Mouse (Mus musculus): ENCODE data around the gene Agl. TPM values are rescaled to one million over a fixed set of nuclear protein-coding genes. Genes with fewer than 3 reads are reported as not detected.

Gene Agl
- polyA plus RNA-seq, 1 experiment, result 1.9 TPM

DNA sequence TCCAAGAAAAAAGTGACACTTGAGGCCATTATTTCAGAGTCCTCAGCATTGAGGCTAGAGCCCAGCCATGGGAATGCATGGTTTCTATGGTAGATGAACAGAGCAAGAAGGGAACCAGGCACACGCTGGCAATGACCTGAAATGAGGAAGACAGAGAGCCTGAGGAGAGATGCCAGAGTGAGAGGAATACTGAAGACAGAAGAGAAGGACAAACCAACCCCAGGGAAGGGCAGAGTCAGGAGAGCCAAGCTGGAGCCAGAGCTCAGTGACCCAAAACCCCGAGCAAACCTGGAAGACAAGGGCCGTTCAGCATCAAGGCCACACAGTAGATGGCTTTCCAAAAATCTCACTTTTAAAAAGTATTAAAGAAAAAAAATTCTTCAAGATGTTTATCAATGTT, 2.1 kb downstream of the Agl start:
- Histone ChIP-seq H3K36me3 (ENCODE audit: control insufficient read depth, insufficient read depth, low read length) (peaks cover 4% of the 10 kb centered on the region), H3K27me3 (ENCODE audit: control insufficient read depth, insufficient read depth, low read length) (no peaks in the 10 kb centered on the region), H3K4me1 (ENCODE audit: control insufficient read depth, insufficient read depth, insufficient read length, low read length) (peaks cover 3% of the 10 kb centered on the region; the same call in 1 of the 2 replicates), H3K27ac (ENCODE audit: insufficient read depth, low read depth, low read length) (no peak overlapping the region), H3K4me3 (ENCODE audit: low read depth, low read length) (no peak overlapping the region)
- no peak for TF ChIP-seq POLR2A (IDR thresholded peaks at IDR 0.05; ENCODE audit: low read depth, low read length)
- no peak for TF ChIP-seq CTCF (IDR thresholded peaks at IDR 0.05; ENCODE audit: extremely low read depth, insufficient read length, insufficient replicate concordance, low read depth, low read length)
- 88% methylated on average over 3 of the region's 3 CpGs for WGBS

DNA sequence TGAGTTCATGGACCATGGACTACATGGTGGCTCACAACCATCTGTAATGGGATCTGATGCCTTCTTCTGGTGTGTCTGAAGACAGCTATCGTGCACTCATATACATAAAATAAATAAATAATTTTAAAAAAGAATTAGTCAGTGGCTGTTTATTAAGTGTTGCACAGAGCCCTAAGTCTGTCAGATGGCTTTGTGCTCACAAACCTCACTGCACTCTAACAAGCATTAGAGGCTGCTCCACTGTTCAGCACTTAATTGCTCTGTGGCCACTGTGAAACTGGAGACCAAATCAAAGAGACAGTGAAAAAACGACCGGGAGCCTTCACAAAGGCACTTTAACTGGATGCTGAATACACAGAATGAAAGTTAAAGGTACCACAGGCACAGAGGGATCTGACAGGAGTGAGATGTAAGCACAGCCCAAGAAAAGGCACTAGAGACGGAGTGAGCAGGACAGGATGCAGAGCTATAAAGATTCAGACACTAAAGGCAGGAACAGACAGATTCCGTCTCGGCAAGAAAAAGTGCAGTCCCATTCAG, 3.1 kb downstream of the Agl start:
- 73% methylated on average over 6 of the region's 6 CpGs for whole genome bisulfite sequencing

DNA sequence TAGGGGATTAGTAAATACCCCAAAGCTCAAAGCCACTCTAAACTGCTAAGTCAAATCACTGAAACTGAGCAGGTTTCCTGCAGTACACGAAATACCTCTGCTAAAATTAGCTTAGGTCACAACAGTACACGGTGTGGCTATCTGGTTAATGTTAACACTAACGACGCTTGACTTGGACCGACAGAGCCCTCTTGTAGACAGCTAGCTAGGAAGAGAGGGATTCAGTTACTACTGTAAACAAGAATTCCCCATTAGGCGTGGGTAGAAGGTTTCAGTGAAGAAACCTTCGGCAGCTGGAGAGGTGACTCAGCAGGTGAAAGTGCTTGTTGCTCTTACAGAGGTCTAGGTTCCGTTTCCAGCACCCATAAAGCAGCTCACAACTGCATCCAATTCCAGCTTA, 6.2 kb downstream of the Agl start:
- Histone ChIP-seq H3K27ac (ENCODE audit: insufficient read depth, low read depth, low read length) (no peak overlapping the region), H3K27me3 (ENCODE audit: control insufficient read depth, insufficient read depth, low read length) (no peaks in the 10 kb centered on the region), H3K4me3 (ENCODE audit: low read depth, low read length) (no peak overlapping the region), H3K36me3 (ENCODE audit: control insufficient read depth, insufficient read depth, low read length) (peaks cover 4% of the 10 kb centered on the region), H3K4me1 (ENCODE audit: control insufficient read depth, insufficient read depth, insufficient read length, low read length) (no peaks in the 10 kb centered on the region)
- TF ChIP-seq CTCF (IDR thresholded peaks at IDR 0.05; ENCODE audit: extremely low read depth, insufficient read length, insufficient replicate concordance, low read depth, low read length), result no peak
- no peak for TF ChIP-seq POLR2A (IDR thresholded peaks at IDR 0.05; ENCODE audit: low read depth, low read length)
- WGBS, result 60% methylated on average over 8 of the region's 8 CpGs

More for the DNA sequence above, 3.1 kb downstream of the Agl start:
- peaks cover 3% of the 10 kb centered on the region; the same call in 1 of the 2 replicates for H3K4me1 ChIP-seq (ENCODE audit: control insufficient read depth, insufficient read depth, insufficient read length, low read length)
- no peaks in the 10 kb centered on the region for H3K27me3 ChIP-seq (ENCODE audit: control insufficient read depth, insufficient read depth, low read length)
- TF ChIP-seq POLR2A (IDR thresholded peaks at IDR 0.05; ENCODE audit: low read depth, low read length), result no peak
- H3K27ac ChIP-seq (ENCODE audit: insufficient read depth, low read depth, low read length), result no peak overlapping the region
- peaks cover 4% of the 10 kb centered on the region for H3K36me3 ChIP-seq (ENCODE audit: control insufficient read depth, insufficient read depth, low read length)
- H3K4me3 ChIP-seq (ENCODE audit: low read depth, low read length), result no peak overlapping the region

DNA sequence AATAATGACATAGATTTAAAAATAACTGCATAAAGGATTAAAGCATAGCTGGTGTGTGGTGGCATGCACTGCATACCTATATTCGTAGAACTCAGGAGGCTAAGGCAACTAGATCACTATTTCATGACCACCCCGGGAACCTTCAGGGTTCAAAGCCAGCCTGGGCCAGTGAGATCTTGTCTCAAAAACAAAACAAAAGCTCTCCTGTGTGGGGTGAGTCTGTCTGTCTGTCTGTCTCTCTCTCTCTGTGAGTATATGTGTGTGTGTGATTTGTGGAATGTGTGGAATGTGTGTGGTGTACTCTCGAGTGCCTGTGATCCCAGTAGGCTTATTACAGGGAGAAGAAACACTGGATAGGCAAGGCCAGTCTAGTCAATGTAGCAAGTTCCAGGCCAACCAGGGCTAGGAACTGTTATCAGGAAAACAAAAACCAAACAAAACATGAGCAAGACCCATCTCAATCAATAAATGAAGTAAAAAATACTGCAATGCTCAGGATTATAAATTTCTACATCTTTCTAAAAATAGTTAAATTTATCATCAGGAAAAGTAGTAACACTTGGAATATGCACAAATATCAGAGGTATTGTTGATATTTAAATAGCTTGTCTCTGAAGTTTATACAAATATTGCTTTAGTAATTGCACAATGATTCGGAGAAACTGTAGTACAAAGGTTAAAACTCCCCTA, 9.0 kb downstream of the Agl start:
- Histone ChIP-seq H3K4me1 (ENCODE audit: control insufficient read depth, insufficient read depth, insufficient read length, low read length) (no peaks in the 10 kb centered on the region), H3K36me3 (ENCODE audit: control insufficient read depth, insufficient read depth, low read length) (peaks cover 4% of the 10 kb centered on the region), H3K27ac (ENCODE audit: insufficient read depth, low read depth, low read length) (no peak overlapping the region), H3K27me3 (ENCODE audit: control insufficient read depth, insufficient read depth, low read length) (no peaks in the 10 kb centered on the region), H3K4me3 (ENCODE audit: low read depth, low read length) (no peak overlapping the region)
- TF ChIP-seq POLR2A (IDR thresholded peaks at IDR 0.05; ENCODE audit: low read depth, low read length), result no peak
- no peak for TF ChIP-seq CTCF (IDR thresholded peaks at IDR 0.05; ENCODE audit: extremely low read depth, insufficient read length, insufficient replicate concordance, low read depth, low read length)
- 73% methylated on average over 4 of the region's 4 CpGs for WGBS

DNA sequence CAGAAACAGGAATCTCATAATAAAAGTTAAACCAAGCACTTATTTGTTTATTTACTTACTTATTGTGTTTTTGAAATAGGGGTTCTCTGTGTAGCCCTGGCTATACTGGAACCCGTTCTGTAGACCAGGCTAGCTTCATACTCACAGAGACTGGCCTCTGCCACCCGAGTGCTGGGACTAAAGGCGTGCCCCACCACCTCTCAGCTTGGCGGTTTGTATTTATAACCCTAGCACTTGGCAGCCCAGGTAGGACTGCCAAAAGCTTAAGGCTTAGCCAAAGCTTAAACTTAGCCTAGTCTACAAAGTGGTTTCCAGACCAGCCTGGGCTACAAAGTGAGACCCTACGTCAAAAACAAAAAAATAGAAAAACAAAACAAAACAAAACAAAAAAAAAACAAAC, 19.1 kb downstream of the Agl start:
- Histone ChIP-seq H3K4me1 (ENCODE audit: control insufficient read depth, insufficient read depth, insufficient read length, low read length) (no peaks in the 10 kb centered on the region), H3K4me3 (ENCODE audit: low read depth, low read length) (no peak overlapping the region), H3K36me3 (ENCODE audit: control insufficient read depth, insufficient read depth, low read length) (peaks cover 27% of the 10 kb centered on the region), H3K27ac (ENCODE audit: insufficient read depth, low read depth, low read length) (no peak overlapping the region), H3K27me3 (ENCODE audit: control insufficient read depth, insufficient read depth, low read length) (no peaks in the 10 kb centered on the region)
- TF ChIP-seq CTCF (IDR thresholded peaks at IDR 0.05; ENCODE audit: extremely low read depth, insufficient read length, insufficient replicate concordance, low read depth, low read length) (no peak), POLR2A (IDR thresholded peaks at IDR 0.05; ENCODE audit: low read depth, low read length) (no peak)
- 73% methylated on average over 5 of the region's 5 CpGs for WGBS

DNA sequence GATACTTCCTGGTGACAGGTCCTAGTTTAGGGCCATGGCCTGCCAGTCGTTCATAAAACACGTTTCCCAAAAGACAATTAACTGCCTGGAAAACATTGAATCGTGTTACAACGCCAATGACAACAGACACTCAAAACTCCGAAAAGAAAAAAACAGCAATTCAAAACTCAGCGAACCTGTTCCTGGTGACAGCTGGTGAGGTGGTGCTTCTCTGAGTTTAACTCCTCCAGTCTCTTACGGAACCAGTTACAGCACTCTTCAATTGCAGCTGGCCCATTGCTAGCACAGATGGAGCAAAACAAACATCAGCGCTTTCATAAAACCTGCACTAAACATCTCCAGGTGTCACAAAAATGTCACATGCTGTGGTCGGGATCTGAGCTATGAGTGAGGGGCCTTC, 21.4 kb downstream of the Agl start:
- peaks cover 25% of the 10 kb centered on the region for H3K36me3 ChIP-seq (ENCODE audit: control insufficient read depth, insufficient read depth, low read length)
- no peak for TF ChIP-seq CTCF (IDR thresholded peaks at IDR 0.05; ENCODE audit: extremely low read depth, insufficient read length, insufficient replicate concordance, low read depth, low read length)
- no peak for TF ChIP-seq POLR2A (IDR thresholded peaks at IDR 0.05; ENCODE audit: low read depth, low read length)
- H3K27ac ChIP-seq (ENCODE audit: insufficient read depth, low read depth, low read length), result no peak overlapping the region
- no peak overlapping the region for H3K4me3 ChIP-seq (ENCODE audit: low read depth, low read length)
- no peaks in the 10 kb centered on the region for H3K27me3 ChIP-seq (ENCODE audit: control insufficient read depth, insufficient read depth, low read length)
- H3K4me1 ChIP-seq (ENCODE audit: control insufficient read depth, insufficient read depth, insufficient read length, low read length), result no peaks in the 10 kb centered on the region
- 80% methylated on average over 9 of the region's 9 CpGs for WGBS

DNA sequence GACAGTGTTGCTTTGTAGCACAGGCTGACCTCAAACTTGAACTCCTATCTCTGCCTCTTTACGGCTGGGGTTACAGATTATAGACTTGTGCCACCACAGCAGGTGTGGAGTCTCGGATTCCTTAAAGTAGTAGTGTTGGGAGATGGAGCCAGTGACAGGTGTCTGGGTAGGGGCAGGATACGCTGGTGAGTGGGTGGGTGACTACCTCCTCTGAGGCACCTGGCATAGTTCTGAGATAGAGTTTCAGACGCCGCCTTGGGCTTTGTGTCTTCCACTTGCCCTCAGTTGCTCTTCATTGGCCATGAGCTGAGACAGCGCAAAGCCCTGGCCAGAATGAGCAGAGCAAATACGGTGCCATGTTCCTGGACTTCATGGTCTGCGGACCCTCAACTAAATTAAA, 22.1 kb downstream of the Agl start:
- Histone ChIP-seq H3K36me3 (ENCODE audit: control insufficient read depth, insufficient read depth, low read length) (peaks cover 27% of the 10 kb centered on the region), H3K4me1 (ENCODE audit: control insufficient read depth, insufficient read depth, insufficient read length, low read length) (no peaks in the 10 kb centered on the region), H3K27ac (ENCODE audit: insufficient read depth, low read depth, low read length) (no peak overlapping the region), H3K4me3 (ENCODE audit: low read depth, low read length) (no peak overlapping the region), H3K27me3 (ENCODE audit: control insufficient read depth, insufficient read depth, low read length) (no peaks in the 10 kb centered on the region)
- TF ChIP-seq CTCF (IDR thresholded peaks at IDR 0.05; ENCODE audit: extremely low read depth, insufficient read length, insufficient replicate concordance, low read depth, low read length) (no peak), POLR2A (IDR thresholded peaks at IDR 0.05; ENCODE audit: low read depth, low read length) (no peak)
- WGBS, result 93% methylated on average over 8 of the region's 8 CpGs

Data from small intestine, adult 2 months (tissue).